Mouse (Mus musculus) hindbrain, postnatal 0 days (tissue): ENCODE measurements around the gene Olfm3. TPM values are rescaled to one million over a fixed set of nuclear protein-coding genes. Genes with fewer than 3 reads are reported as not detected.

Experiments used
- ATAC-seq: fragments of 200-750 bp; cut with Nextera tagmentation; 2 replicates; pipeline ENCODE4 v1.8.0; 2017; ENCODE audit warnings: mild to moderate bottlenecking, moderate TSS enrichment, moderate library complexity
- DNase-seq: peaks from one replicate; pipeline ENCODE4 v3.0.0-alpha.2; 2015; ENCODE audit warnings: low spot score
- H3K27ac ChIP-seq: fragments of 300-500 bp; sonication (generic); 2 replicates; pipeline ENCODE4 v1.5.1; 2014; ENCODE audit warnings: mild to moderate bottlenecking
- H3K27me3 ChIP-seq: fragments of 300-500 bp; sonication (generic); 2 replicates; pipeline ENCODE4 v1.6.1; 2014; ENCODE audit warnings: low read length, mixed read lengths; ENCODE audit not compliant: insufficient read depth
- H3K36me3 ChIP-seq: fragments of 300-500 bp; sonication (generic); 2 replicates; pipeline ENCODE4 v1.6.1; 2014; ENCODE audit warnings: low read length, mixed read lengths; ENCODE audit not compliant: insufficient read depth
- H3K4me1 ChIP-seq: fragments of 300-500 bp; sonication (generic); 2 replicates; pipeline ENCODE4 v1.6.1; 2014; ENCODE audit warnings: antibody characterized with exemption, low read length, mixed read lengths; ENCODE audit not compliant: insufficient read depth
- H3K4me2 ChIP-seq: fragments of 300-500 bp; sonication (generic); 2 replicates; pipeline ENCODE4 v1.6.1; 2014; ENCODE audit warnings: low read depth, mild to moderate bottlenecking, low read length, moderate library complexity, mixed read lengths
- H3K4me3 ChIP-seq: fragments of 300-500 bp; sonication (generic); 2 replicates; pipeline ENCODE4 v1.5.1; 2014; ENCODE audit warnings: low read length
- H3K9ac ChIP-seq: fragments of 300-500 bp; sonication (generic); replicated peaks from 2 replicates; pipeline ENCODE4 v1.6.1; 2014; ENCODE audit warnings: mild to moderate bottlenecking, low read length, moderate library complexity, mixed read lengths
- H3K9me3 ChIP-seq: fragments of 300-500 bp; sonication (generic); 2 replicates; pipeline ENCODE4 v1.6.1; 2016; ENCODE audit warnings: low read length, mixed read lengths
- CTCF ChIP-seq: IDR thresholded peaks from 2 replicates; pipeline ENCODE4 v1.5.1; 2016; ENCODE audit warnings: antibody characterized with exemption, control low read depth, low read depth
- WGBS: fragments of 180-500 bp; shearing (Covaris S2); extraction: QIAGEN DNeasy Blood & Tissue Kit; methylation state at CpG from one replicate; pipeline ENCODE4 v1.1.7; 2014; 5-methylcytosine and 5-hydroxymethylcytosine counted together
- polyA plus RNA-seq: library from polyadenylated mRNA; unstranded; fragments of >200 nt; fragmentation: Nextera tagmentation; extraction: Ambion mirVana; gene quantifications from 2 replicates; pipeline ENCODE4 v1.2.1, GENCODE M21; 2015
- total RNA-seq: library from RNA; depleted of rRNA; stranded (reverse); fragments of >200 nt; gene quantifications from 2 replicates; pipeline ENCODE4 v1.2.3, GENCODE M21; 2014

Olfm3 gene
- total and polyA plus RNA-seq, 2 experiments from 2014 or later, result 19.2 to 26.1 TPM

DNA sequence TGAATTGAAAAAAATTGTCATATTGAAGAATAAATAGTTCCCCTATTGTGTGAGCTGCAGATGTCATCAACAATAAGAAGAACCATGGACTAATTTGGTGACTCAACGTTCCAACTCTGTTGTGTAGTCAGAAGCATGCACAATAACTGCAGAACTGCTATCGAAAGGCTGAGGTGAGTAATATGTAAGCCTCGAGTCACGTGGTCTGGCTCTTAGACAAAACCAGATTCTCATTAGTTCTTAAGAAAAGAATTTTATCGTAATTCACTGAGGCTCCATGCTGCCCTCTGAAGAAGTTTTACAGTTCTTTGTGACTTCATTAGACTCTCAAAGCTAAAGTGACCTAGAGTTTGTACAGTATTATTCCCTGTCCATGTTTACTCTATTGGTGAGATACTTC, 145.2 kb downstream of the Olfm3 start:
- DNase-seq (no peak), ATAC-seq (no peak)
- WGBS, result 89% methylated on average over 5 of the region's 5 CpGs
- H3K4me1 ChIP-seq, result no peaks in the 10 kb centered on the region
- H3K36me3 ChIP-seq, result no peaks in the 10 kb centered on the region
- no peak overlapping the region for H3K4me3 ChIP-seq
- no peak overlapping the region for H3K4me2 ChIP-seq
- no peak overlapping the region for H3K9ac ChIP-seq
- H3K27me3 ChIP-seq, result no peaks in the 10 kb centered on the region
- H3K9me3 ChIP-seq, result no peaks in the 10 kb centered on the region
- no peak for TF ChIP-seq CTCF
- no peak overlapping the region for H3K27ac ChIP-seq

DNA sequence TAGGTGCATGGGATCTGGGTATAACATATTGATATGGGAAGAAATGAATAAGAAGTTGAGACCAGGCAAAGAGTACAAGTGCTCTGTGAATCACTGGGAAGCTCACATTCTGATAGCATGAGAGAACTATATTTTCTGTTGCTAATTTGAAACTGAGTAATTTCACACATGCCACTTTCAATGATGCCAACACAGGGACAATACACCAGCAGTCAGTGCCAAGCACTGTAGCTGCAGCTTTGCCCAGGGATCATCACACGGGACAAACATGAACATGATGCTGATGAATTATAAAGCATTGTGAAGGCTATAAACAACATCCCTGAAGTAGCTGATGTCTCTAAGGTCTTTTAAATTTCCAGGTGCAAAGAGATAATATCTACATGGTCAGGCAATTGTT, 161.0 kb downstream of the Olfm3 start:
- no peak overlapping the region for H3K9ac ChIP-seq
- DNase-seq (no peak), ATAC-seq (no peak)
- H3K27me3 ChIP-seq, result no peaks in the 10 kb centered on the region
- H3K27ac ChIP-seq, result no peak overlapping the region
- H3K4me2 ChIP-seq, result no peak overlapping the region
- H3K9me3 ChIP-seq, result no peaks in the 10 kb centered on the region
- H3K36me3 ChIP-seq, result no peaks in the 10 kb centered on the region
- TF ChIP-seq CTCF, result no peak
- WGBS, result 62% methylated on average over 1 of the region's 1 CpGs
- no peak overlapping the region for H3K4me3 ChIP-seq
- no peaks in the 10 kb centered on the region for H3K4me1 ChIP-seq

DNA sequence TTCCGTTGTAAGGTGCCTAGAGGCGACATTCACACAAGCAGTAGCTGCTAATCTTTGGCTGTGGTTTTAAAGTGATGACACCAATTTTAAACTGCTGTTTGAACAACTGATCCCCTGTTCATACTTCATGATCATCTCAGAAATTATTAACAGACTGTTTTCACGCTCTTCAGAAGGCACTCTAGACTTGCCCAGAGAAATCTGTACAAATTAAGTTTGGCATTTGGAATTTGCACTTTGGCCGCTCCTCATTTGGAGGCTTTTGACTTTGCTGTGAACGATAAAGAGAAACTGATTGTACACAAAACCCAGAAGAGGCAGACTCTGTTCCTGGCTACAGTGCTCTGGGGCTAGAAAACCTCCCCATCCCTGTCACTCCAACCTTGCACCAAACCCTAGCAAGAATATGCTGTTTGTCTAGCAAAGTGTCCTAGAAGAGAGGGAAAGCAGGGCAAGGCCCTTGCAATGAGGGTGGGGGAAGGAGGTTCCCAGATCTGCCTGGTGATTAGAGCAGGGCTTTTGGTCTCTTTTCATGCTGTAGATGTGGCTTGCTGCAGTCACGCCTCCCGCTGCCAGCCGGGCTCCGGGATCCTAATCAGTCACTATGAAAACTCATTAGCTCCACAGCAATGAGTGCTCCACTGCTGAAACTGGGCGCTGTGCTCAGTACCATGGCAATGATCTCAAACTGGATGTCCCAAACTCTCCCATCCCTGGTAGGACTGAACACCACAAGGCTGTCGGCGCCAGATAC, 176.7 kb downstream of the Olfm3 start:
- TF ChIP-seq CTCF, result no peak
- 40% methylated on average over 12 of the region's 12 CpGs for WGBS
- peak; percentile 19 for DNase-seq

GRCm38 (mm10) chr3:115081371-115081770, 177.5 kb downstream of the Olfm3 start:
- H3K4me2 ChIP-seq, result no peak overlapping the region
- H3K27me3 ChIP-seq, result no peaks in the 10 kb centered on the region
- TF ChIP-seq CTCF, result no peak
- ATAC-seq, result no peak
- no peaks in the 10 kb centered on the region for H3K36me3 ChIP-seq
- no peak overlapping the region for H3K27ac ChIP-seq
- no peak overlapping the region for H3K4me3 ChIP-seq
- no peak for DNase-seq
- no peak overlapping the region for H3K9ac ChIP-seq
- WGBS, result 46% methylated on average over 2 of the region's 2 CpGs
- H3K9me3 ChIP-seq, result no peaks in the 10 kb centered on the region
- H3K4me1 ChIP-seq, result no peaks in the 10 kb centered on the region

More for the DNA sequence above, 176.7 kb downstream of the Olfm3 start:
- H3K36me3 ChIP-seq, result no peaks in the 10 kb centered on the region
- no peak overlapping the region for H3K9ac ChIP-seq
- 0 out of 2 replicates have a peak, but pooled peaks have one; percentile 21 for ATAC-seq
- no peak overlapping the region for H3K27ac ChIP-seq
- H3K9me3 ChIP-seq, result no peaks in the 10 kb centered on the region
- H3K27me3 ChIP-seq, result no peaks in the 10 kb centered on the region
- no peaks in the 10 kb centered on the region for H3K4me1 ChIP-seq
- no peak overlapping the region for H3K4me2 ChIP-seq
- no peak overlapping the region for H3K4me3 ChIP-seq

GRCm38 (mm10) chr3:115082947-115083346, 179.1 kb downstream of the Olfm3 start:
- Histone ChIP-seq H3K36me3 (no peaks in the 10 kb centered on the region), H3K27ac (no peak overlapping the region), H3K27me3 (no peaks in the 10 kb centered on the region), H3K4me3 (no peak overlapping the region), H3K9ac (no peak overlapping the region), H3K4me2 (no peak overlapping the region), H3K9me3 (no peaks in the 10 kb centered on the region), H3K4me1 (no peaks in the 10 kb centered on the region)
- TF ChIP-seq CTCF, result no peak
- DNase-seq (no peak), ATAC-seq (no peak)

- no peak for ATAC-seq
- no peaks in the 10 kb centered on the region for H3K4me1 ChIP-seq
- no peak for TF ChIP-seq CTCF
Observed at GRCm38 (mm10) chr3:115088281-115088680, 184.4 kb downstream of the Olfm3 start.

GRCm38 (mm10) chr3:115090670-115091069, 186.8 kb downstream of the Olfm3 start:
- H3K27ac ChIP-seq, result no peak overlapping the region
- H3K9ac ChIP-seq, result no peak overlapping the region
- no peaks in the 10 kb centered on the region for H3K36me3 ChIP-seq
- no peaks in the 10 kb centered on the region for H3K9me3 ChIP-seq
- no peaks in the 10 kb centered on the region; the same call in 1 of the 2 replicates for H3K4me1 ChIP-seq
- no peak overlapping the region for H3K4me2 ChIP-seq
- H3K27me3 ChIP-seq, result no peaks in the 10 kb centered on the region
- no peak for DNase-seq
- no peak for TF ChIP-seq CTCF
- 30% methylated on average over 2 of the region's 2 CpGs for WGBS
- no peak for ATAC-seq
- no peak overlapping the region for H3K4me3 ChIP-seq

More at GRCm38 (mm10) chr3:115088281-115088680, 184.4 kb downstream of the Olfm3 start:
- no peaks in the 10 kb centered on the region for H3K9me3 ChIP-seq
- no peak for DNase-seq
- no peak overlapping the region for H3K9ac ChIP-seq
- no peaks in the 10 kb centered on the region for H3K27me3 ChIP-seq
- no peak overlapping the region for H3K4me3 ChIP-seq
- H3K4me2 ChIP-seq, result no peak overlapping the region
- no peaks in the 10 kb centered on the region for H3K36me3 ChIP-seq
- WGBS, result 78% methylated on average over 3 of the region's 3 CpGs
- H3K27ac ChIP-seq, result no peak overlapping the region
